Mouse (Mus musculus): ENCODE data around the gene Mt4. TPM values are rescaled to one million over a fixed set of nuclear protein-coding genes. Genes with fewer than 3 reads are reported as not detected.
A peak's percentile ranks its signal among the peaks of the same experiment; 100 is the strongest.
"Not testable (repeated sequence)": the region's sequence is repeated elsewhere in the genome, so short reads cannot be mapped to it uniquely, and the experiment has no call there.

The Mt4 gene
- polyA plus RNA-seq, 1 experiment from 2014 or later = not detected

- no peak overlapping the region for H3K9ac ChIP-seq (replicated peaks)
- 33% methylated on average over 1 of the region's 1 CpGs for WGBS
- no peak overlapping the region for H3K27ac ChIP-seq (replicated peaks)
- H3K4me3 ChIP-seq = no peak overlapping the region
- no peak overlapping the region for H3K4me2 ChIP-seq (replicated peaks)
- no peak for ATAC-seq (ENCODE audit: low FRiP score, low read depth)
- no peaks in the 10 kb centered on the region for H3K27me3 ChIP-seq
- H3K36me3 ChIP-seq = no peaks in the 10 kb centered on the region
- H3K4me1 ChIP-seq = peaks cover 11% of the 10 kb centered on the region
- no peaks in the 10 kb centered on the region for H3K9me3 ChIP-seq
Observed at GRCm38 (mm10) chr8:94113435-94113834, 23.6 kb upstream of the Mt4 start.

DNA sequence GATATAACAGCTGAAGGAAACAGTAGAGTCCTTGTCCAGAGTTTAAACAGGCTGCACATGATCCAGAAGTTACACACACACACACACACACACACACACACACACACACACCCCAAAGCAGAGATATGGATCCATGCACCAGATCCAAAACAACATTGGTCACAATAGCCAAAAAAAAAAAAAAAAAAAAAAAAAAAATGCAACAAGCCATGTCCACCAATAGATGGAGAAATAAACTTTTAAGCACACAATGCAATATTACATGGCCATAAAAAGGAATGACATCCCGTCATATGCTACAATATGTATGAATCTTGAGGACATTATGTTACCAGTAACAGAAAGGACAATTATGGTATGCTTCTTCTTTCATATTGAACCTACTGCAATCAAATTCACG is 23.0 kb upstream of the Mt4 start:
- WGBS = 86% methylated on average over 2 of the region's 2 CpGs
- Histone ChIP-seq H3K4me1 (peaks cover 17% of the 10 kb centered on the region), H3K27ac (replicated peaks) (no peak overlapping the region), H3K36me3 (no peaks in the 10 kb centered on the region), H3K4me3 (no peak overlapping the region), H3K9me3 (no peaks in the 10 kb centered on the region), H3K9ac (replicated peaks) (no peak overlapping the region), H3K4me2 (replicated peaks) (no peak overlapping the region), H3K27me3 (no peaks in the 10 kb centered on the region)
- no peak for ATAC-seq (ENCODE audit: low FRiP score, low read depth)

GRCm38 (mm10) chr8:94118776-94119430 is 18.1 kb upstream of the Mt4 start:
- Histone ChIP-seq H3K4me3 (no peak overlapping the region), H3K36me3 (no peaks in the 10 kb centered on the region), H3K27ac (replicated peaks) (peak overlapping the region; percentile 88), H3K9ac (replicated peaks) (no peak overlapping the region; the same call in 1 of the 2 replicates), H3K4me1 (peaks cover 38% of the 10 kb centered on the region), H3K27me3 (no peaks in the 10 kb centered on the region), H3K9me3 (no peaks in the 10 kb centered on the region), H3K4me2 (replicated peaks) (peak overlapping the region; percentile 42)
- ATAC-seq (ENCODE audit: low FRiP score, low read depth) = peak; percentile 92
- 2% methylated on average over 6 of the region's 6 CpGs for WGBS

- H3K4me1 ChIP-seq = peaks cover 38% of the 10 kb centered on the region
- no peak overlapping the region for H3K4me2 ChIP-seq (replicated peaks)
- H3K9me3 ChIP-seq = no peaks in the 10 kb centered on the region
- H3K9ac ChIP-seq (replicated peaks) = no peak overlapping the region
- no peak overlapping the region for H3K4me3 ChIP-seq
- H3K27me3 ChIP-seq = no peaks in the 10 kb centered on the region
- no peaks in the 10 kb centered on the region for H3K36me3 ChIP-seq
- ATAC-seq (ENCODE audit: low FRiP score, low read depth) = no peak
- 0 out of 2 replicates have a peak overlapping the region, but pooled peaks have one; percentile 12 for H3K27ac ChIP-seq (replicated peaks)
- 84% methylated on average over 9 of the region's 9 CpGs for WGBS
Observed at GRCm38 (mm10) chr8:94121625-94122024, 15.4 kb upstream of the Mt4 start.

GRCm38 (mm10) chr8:94122711-94123468 is 14.1 kb upstream of the Mt4 start:
- Histone ChIP-seq H3K4me2 (replicated peaks) (no peak overlapping the region), H3K4me1 (peaks cover 32% of the 10 kb centered on the region), H3K4me3 (no peak overlapping the region), H3K9ac (replicated peaks) (no peak overlapping the region), H3K27me3 (no peaks in the 10 kb centered on the region), H3K27ac (replicated peaks) (no peak overlapping the region), H3K36me3 (no peaks in the 10 kb centered on the region), H3K9me3 (no peaks in the 10 kb centered on the region)
- WGBS = 60% methylated on average over 8 of the region's 8 CpGs
- ATAC-seq (ENCODE audit: low FRiP score, low read depth) = no peak

- H3K4me1 ChIP-seq = peaks cover 5% of the 10 kb centered on the region; the same call in 1 of the 2 replicates
- no peaks in the 10 kb centered on the region for H3K27me3 ChIP-seq
- H3K9ac ChIP-seq (replicated peaks) = no peak overlapping the region
- no peaks in the 10 kb centered on the region for H3K9me3 ChIP-seq
- H3K4me3 ChIP-seq = no peak overlapping the region
- ATAC-seq (ENCODE audit: low FRiP score, low read depth) = no peak
- WGBS = 82% methylated on average over 6 of the region's 6 CpGs
- H3K4me2 ChIP-seq (replicated peaks) = no peak overlapping the region
- H3K27ac ChIP-seq (replicated peaks) = no peak overlapping the region
- no peaks in the 10 kb centered on the region for H3K36me3 ChIP-seq
Observed at GRCm38 (mm10) chr8:94127711-94128110, 9.3 kb upstream of the Mt4 start.

- Histone ChIP-seq H3K36me3 (no peaks in the 10 kb centered on the region), H3K4me2 (replicated peaks) (no peak overlapping the region), H3K4me3 (no peak overlapping the region), H3K9me3 (no peaks in the 10 kb centered on the region), H3K27me3 (no peaks in the 10 kb centered on the region), H3K4me1 (no peaks in the 10 kb centered on the region; the same call in 1 of the 2 replicates), H3K27ac (replicated peaks) (no peak overlapping the region), H3K9ac (replicated peaks) (no peak overlapping the region)
- ATAC-seq (ENCODE audit: low FRiP score, low read depth) = no peak
- 76% methylated on average over 6 of the region's 6 CpGs for WGBS
Observed at GRCm38 (mm10) chr8:94129133-94129789, 7.7 kb upstream of the Mt4 start.

GRCm38 (mm10) chr8:94130126-94130525 is 6.9 kb upstream of the Mt4 start:
- 94% methylated on average over 4 of the region's 4 CpGs for WGBS
- Histone ChIP-seq H3K4me2 (replicated peaks) (no peak overlapping the region), H3K9ac (replicated peaks) (no peak overlapping the region), H3K27me3 (no peaks in the 10 kb centered on the region), H3K36me3 (no peaks in the 10 kb centered on the region), H3K27ac (replicated peaks) (no peak overlapping the region), H3K4me3 (no peak overlapping the region), H3K9me3 (no peaks in the 10 kb centered on the region), H3K4me1 (no peaks in the 10 kb centered on the region; the same call in 1 of the 2 replicates)
- ATAC-seq (ENCODE audit: low FRiP score, low read depth) = no peak

DNA sequence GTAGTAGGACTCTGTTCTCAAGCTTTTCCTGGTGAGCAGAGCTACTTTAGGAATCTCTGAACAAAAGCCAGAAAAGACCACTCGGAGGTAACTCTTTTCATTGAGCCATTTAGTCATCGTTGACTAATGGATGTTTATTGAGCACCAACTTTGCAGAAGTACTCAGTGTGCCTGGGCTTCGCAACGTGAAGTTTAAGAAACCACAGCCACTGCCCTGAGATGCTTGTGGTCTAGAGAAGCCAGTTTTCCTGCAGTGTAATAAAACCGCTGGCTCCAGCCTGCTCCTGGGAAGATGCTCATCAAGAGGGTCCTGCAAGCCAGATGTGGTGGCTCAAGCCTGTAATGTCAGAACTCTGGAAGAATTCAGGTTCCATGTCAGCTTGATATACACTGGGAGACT is 4.9 kb upstream of the Mt4 start:
- ATAC-seq (ENCODE audit: low FRiP score, low read depth) = no peak
- Histone ChIP-seq H3K36me3 (no peaks in the 10 kb centered on the region), H3K4me3 (no peak overlapping the region), H3K4me2 (replicated peaks) (no peak overlapping the region), H3K27ac (replicated peaks) (no peak overlapping the region), H3K27me3 (no peaks in the 10 kb centered on the region), H3K9me3 (no peaks in the 10 kb centered on the region), H3K4me1 (no peaks in the 10 kb centered on the region; the same call in 1 of the 2 replicates), H3K9ac (replicated peaks) (no peak overlapping the region)
- 84% methylated on average over 5 of the region's 5 CpGs for WGBS

DNA sequence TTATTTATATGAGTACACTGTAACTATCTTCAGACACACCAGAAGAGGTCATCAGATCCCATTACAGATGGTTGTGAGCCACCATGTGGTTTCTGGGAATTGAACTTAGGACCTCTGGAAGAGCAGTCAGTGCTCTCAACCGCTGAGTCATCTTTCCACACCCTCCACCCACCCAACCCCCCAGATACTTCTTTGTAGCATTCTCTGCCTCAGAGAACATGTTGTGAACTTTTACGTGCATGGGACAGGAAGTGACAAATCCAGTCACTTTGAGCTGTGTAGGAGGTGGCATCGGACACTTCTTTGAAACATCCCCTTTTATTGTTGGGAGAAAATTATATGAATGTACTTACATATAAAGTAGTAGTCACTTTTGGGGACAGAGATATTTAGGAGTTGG is 2.4 kb upstream of the Mt4 start:
- not testable (repeated sequence) for H3K36me3 ChIP-seq; H3K4me2 ChIP-seq (replicated peaks); H3K27ac ChIP-seq (replicated peaks); H3K27me3 ChIP-seq; H3K4me3 ChIP-seq; ATAC-seq (ENCODE audit: low FRiP score, low read depth); H3K9ac ChIP-seq (replicated peaks); H3K9me3 ChIP-seq; H3K4me1 ChIP-seq
- WGBS = 76% methylated on average over 3 of the region's 3 CpGs

DNA sequence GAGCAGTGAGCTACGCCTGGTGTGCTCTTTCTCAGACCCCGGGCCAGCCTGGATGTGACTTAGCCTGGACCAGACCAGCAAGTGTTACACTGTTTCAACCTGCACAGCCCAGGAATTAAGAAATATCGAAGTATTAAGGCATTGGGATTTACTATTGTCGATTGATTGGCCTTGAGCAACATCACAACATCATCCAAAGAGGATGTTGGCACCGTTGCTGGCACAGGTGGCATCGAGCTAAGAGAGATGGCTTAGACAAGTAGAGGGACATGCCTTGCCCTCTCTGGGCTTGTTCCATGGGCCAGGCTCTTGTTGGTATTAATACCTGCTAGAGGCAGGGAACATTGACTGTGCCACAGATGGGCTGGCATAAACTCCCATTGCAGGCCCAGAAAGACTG is 1.4 kb upstream of the Mt4 start:
- no peak overlapping the region for H3K27ac ChIP-seq (replicated peaks)
- no peak for ATAC-seq (ENCODE audit: low FRiP score, low read depth)
- H3K9ac ChIP-seq (replicated peaks) = no peak overlapping the region
- H3K36me3 ChIP-seq = no peaks in the 10 kb centered on the region
- H3K9me3 ChIP-seq = no peaks in the 10 kb centered on the region
- no peak overlapping the region for H3K4me2 ChIP-seq (replicated peaks)
- 89% methylated on average over 6 of the region's 6 CpGs for WGBS
- no peaks in the 10 kb centered on the region for H3K27me3 ChIP-seq
- no peak overlapping the region for H3K4me3 ChIP-seq
- no peaks in the 10 kb centered on the region for H3K4me1 ChIP-seq

- ATAC-seq (ENCODE audit: low FRiP score, low read depth) = no peak
- H3K27me3 ChIP-seq = no peaks in the 10 kb centered on the region
- no peaks in the 10 kb centered on the region for H3K9me3 ChIP-seq
- 83% methylated on average over 7 of the region's 7 CpGs for WGBS
- H3K4me2 ChIP-seq (replicated peaks) = no peak overlapping the region
- no peak overlapping the region for H3K4me3 ChIP-seq
- H3K27ac ChIP-seq (replicated peaks) = no peak overlapping the region
- no peak overlapping the region for H3K9ac ChIP-seq (replicated peaks)
- H3K4me1 ChIP-seq = no peaks in the 10 kb centered on the region
- no peaks in the 10 kb centered on the region for H3K36me3 ChIP-seq
Observed at GRCm38 (mm10) chr8:94136192-94136591, 805 bp upstream of the Mt4 start.
